Mouse (Mus musculus): ENCODE results near the gene Crhbp.
A peak's percentile ranks its signal among the peaks of the same experiment; 100 is the strongest.

Crhbp gene

DNA sequence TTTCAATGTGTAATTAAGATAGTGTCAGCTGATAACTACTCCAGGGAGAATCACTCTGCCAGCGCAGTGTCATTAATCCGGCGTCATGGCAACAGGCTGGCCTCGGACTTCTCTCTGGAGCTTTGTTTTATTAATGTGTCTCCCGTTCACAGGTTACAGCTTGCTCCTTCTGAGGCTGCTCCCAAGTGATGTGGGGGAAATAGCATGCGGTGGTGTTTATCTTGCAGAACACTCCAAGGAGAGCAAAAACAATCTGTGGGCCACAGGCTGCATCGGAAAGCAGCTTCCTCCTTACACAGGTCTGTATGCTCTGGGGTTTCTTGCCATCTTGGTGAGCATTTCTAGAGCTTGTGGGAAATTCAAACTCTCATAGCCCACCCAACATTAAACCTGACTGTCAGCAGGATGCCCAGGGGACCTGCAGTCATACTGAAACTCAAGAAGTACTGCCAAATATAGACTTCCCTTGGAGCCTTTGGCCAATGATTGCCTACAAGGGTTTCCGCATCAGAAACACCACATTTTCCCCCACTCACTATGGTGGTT, 25.4 kb downstream of the Crhbp start:
- no peak for DNase-seq (ENCODE audit: low spot score in 2 of 2)

- DNase-seq (ENCODE audit: low spot score in 2 of 2), result no peak
These were observed 26.0 kb downstream of the Crhbp start for GRCm38 (mm10) chr13:95418575-95419203.

DNA sequence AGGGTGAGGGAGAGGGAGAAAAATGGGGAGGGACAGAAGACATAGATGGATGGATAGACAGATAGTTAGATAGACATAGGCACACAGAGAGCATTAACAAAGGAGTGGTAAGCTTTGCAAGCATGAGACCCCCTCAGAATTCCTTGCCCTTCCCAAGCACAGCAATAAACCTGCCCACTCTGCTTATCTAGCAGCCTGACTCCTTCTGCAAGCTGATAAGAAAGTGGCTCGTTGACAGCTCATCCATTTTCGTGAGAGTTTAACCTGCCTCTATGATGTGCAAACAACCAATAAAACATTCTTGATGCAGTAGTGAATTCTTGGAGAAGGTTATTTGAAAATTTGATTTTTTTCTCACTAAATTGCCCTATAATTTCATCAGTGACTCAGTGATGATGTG, 32.5 kb downstream of the Crhbp start:
- DNase-seq (ENCODE audit: low spot score in 2 of 2), result no peak

- no peak for DNase-seq (ENCODE audit: low spot score in 2 of 2)
These were observed 51.5 kb downstream of the Crhbp start for GRCm38 (mm10) chr13:95393242-95393641.

GRCm38 (mm10) chr13:95389866-95390865, 54.6 kb downstream of the Crhbp start:
- DNase-seq (ENCODE audit: low spot score in 2 of 2), result peak; percentile 59 to 67

DNA sequence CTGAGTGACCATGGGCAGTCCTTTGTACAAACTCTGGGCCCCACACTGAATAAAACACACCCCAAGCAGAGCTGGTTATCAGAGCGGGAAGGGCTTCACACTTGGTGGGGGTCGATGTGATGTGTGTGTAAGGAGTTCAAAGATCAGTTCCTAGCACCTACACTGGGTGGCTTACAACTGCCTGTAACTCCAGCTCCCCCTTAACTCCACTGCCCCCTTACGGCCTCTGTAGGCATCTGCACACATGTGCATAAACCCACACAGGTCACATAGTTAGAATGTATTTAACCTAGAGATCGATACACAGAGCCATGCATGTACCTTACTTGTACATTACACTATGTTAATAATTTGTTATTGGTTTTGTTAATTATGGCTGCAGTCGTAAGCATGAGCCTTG, 56.5 kb downstream of the Crhbp start:
- no peak for DNase-seq (ENCODE audit: low spot score in 2 of 2)

DNA sequence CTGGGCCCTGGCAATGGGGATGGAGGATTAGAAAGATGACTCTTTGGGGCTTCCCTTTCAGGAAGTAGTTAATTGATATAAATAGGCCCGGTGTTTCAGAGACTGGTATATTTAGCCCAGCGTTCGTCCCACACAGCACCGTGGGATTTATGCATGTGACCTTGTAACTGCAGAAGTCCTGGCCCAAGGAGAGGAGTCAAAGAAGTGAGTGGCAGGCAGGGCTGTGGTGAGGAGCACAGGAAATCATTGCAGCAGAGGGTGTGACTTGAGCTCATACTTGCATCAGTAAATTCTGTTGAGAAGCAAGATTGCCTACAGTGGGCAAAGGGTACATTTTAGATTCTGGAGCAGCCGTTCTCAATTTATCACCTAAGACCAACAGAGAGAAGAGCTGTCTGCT, 62.3 kb downstream of the Crhbp start:
- DNase-seq (ENCODE audit: low spot score in 2 of 2), result no peak
